ENCODE assay signal across 12 mouse cellular contexts in genomic region chr15:12770958-12771357, GRCm38 (mm10). TPM values are rescaled to one million over a fixed set of nuclear protein-coding genes. Genes with fewer than 3 reads are reported as not detected.
DNase-seq lines count a peak whose midpoint lies in the region; ATAC-seq lines count a peak whose summit lies in the region.
"Had no signal": no experiment of that assay in that cellular context is flagged by ENCODE, and none has a peak within 500 bp of the region (broad histone marks: within the 10 kb centered on the region; RNA-seq: fewer than 3 reads in every experiment).

No protein-coding gene starts in this region.

- no peak for ATAC-seq in forebrain, embryonic 11.5 days (replicated peaks; ENCODE audit: low FRiP score)
- ATAC-seq: intestine, embryonic 15.5 days had no signal

- H3K36me3 ChIP-seq in forebrain, embryonic 11.5 days (ENCODE audit: control insufficient read depth, insufficient read depth, low read length), result no peaks in the 10 kb centered on the region
- no peaks in the 10 kb centered on the region for H3K36me3 ChIP-seq in forebrain, embryonic 10.5 days (replicated peaks)
- H3K36me3 ChIP-seq: intestine, embryonic 15.5 days had no signal

- WGBS in forebrain, embryonic 11.5 days, result 73% methylated on average over 7 of the region's 7 CpGs
- WGBS in forebrain, embryonic 10.5 days, result 77% methylated on average over 7 of the region's 7 CpGs

- H3K4me2 ChIP-seq in forebrain, embryonic 11.5 days (ENCODE audit: low read depth, low read length, severe bottlenecking), result no peak overlapping the region
- H3K4me2 ChIP-seq: heart, embryonic 11.5 days; intestine, embryonic 15.5 days had no signal

- no peaks in the 10 kb centered on the region for H3K9me3 ChIP-seq in forebrain, embryonic 11.5 days (ENCODE audit: control insufficient read depth, low read length)
- H3K9me3 ChIP-seq in forebrain, embryonic 10.5 days, result peaks cover 1% of the 10 kb centered on the region; the same call in 1 of the 2 replicates
- H3K9me3 ChIP-seq: intestine, embryonic 15.5 days had no signal

- peak; percentile 37 for DNase-seq in forebrain, embryonic 11.5 days (ENCODE audit: low spot score)
- DNase-seq in forebrain, embryonic 10.5 days (ENCODE audit: extremely low spot score, low spot score), result no peak
- DNase-seq in frontal cortex, postnatal 10 days (ENCODE audit: low spot score in 2 of 2), result peak; percentile 22 to 39
- DNase-seq in layer of hippocampus, postnatal 36 days, result peak; percentile 46 to 47
- peak; percentile 43 for DNase-seq in right cerebral cortex, postnatal 25 days
- DNase-seq in ovary, postnatal 14 days (ENCODE audit: low spot score), result no peak
- no peak for DNase-seq in gastrocnemius, adult 18-20 months (ENCODE audit: low spot score)
- DNase-seq in kidney, adult 8-10 months, result no peak
- DNase-seq: cerebellum, adult 9-10 months; kidney, postnatal 25 days had no signal

- no peaks in the 10 kb centered on the region for H3K4me1 ChIP-seq in forebrain, embryonic 11.5 days (replicated peaks; ENCODE audit: control insufficient read depth, insufficient read depth, low read length)
- peaks cover 17% of the 10 kb centered on the region for H3K4me1 ChIP-seq in forebrain, embryonic 10.5 days
- H3K4me1 ChIP-seq: intestine, embryonic 15.5 days had no signal

- H3K4me3 ChIP-seq in forebrain, embryonic 11.5 days (ENCODE audit: low read depth, low read length), result no peak overlapping the region
- H3K4me3 ChIP-seq in forebrain, embryonic 10.5 days, result no peak overlapping the region
- H3K4me3 ChIP-seq: intestine, embryonic 15.5 days had no signal

- H3K27me3 ChIP-seq in forebrain, embryonic 11.5 days (ENCODE audit: control insufficient read depth, insufficient read depth, low read length), result no peaks in the 10 kb centered on the region
- H3K27me3 ChIP-seq in forebrain, embryonic 10.5 days (ENCODE audit: poor library complexity, severe bottlenecking), result no peaks in the 10 kb centered on the region
- H3K27me3 ChIP-seq: intestine, embryonic 15.5 days had no signal

- H3K27ac ChIP-seq in forebrain, embryonic 11.5 days (ENCODE audit: low read depth, low read length), result no peak overlapping the region
- no peak overlapping the region for H3K27ac ChIP-seq in forebrain, embryonic 10.5 days
- H3K27ac ChIP-seq: intestine, embryonic 15.5 days had no signal

- H3K9ac ChIP-seq in forebrain, embryonic 11.5 days (ENCODE audit: low read length), result no peak overlapping the region
- H3K9ac ChIP-seq: intestine, embryonic 15.5 days had no signal

RNA-seq across cellular contexts. Expression of gene Pdzd2, which starts 31.2 kb away (rescaled TPM):
- polyA plus RNA-seq in forebrain, embryonic 11.5 days (2014; fragmentation: Nextera tagmentation; extraction: Ambion mirVana), result 4.7 and 6.0 TPM in 2 replicates
- polyA plus RNA-seq in forebrain, embryonic 10.5 days (2016; fragmentation: Nextera tagmentation; extraction: Ambion mirVana), result 4.7 and 4.9 TPM in 2 replicates
- total RNA-seq in layer of hippocampus, postnatal 36 days (2021), result 10 to 100 TPM; 44.1 to 71.4 TPM
- total RNA-seq in gastrocnemius, adult 18-20 months (2021), result 10 to 100 TPM; 14.1 to 16.3 TPM

RNA-seq across cellular contexts. Expression of gene 6030458C11Rik, which starts 53.5 kb away (rescaled TPM):
- 35.7 and 42.2 TPM in 2 replicates for polyA plus RNA-seq in forebrain, embryonic 11.5 days (2014; fragmentation: Nextera tagmentation; extraction: Ambion mirVana)
- polyA plus RNA-seq in forebrain, embryonic 10.5 days (2016; fragmentation: Nextera tagmentation; extraction: Ambion mirVana), result 45.0 and 50.4 TPM in 2 replicates
- 10 to 100 TPM; 26.7 to 31.5 TPM for total RNA-seq in layer of hippocampus, postnatal 36 days (2021)
- total RNA-seq in gastrocnemius, adult 18-20 months (2021), result 10 to 100 TPM; 19.3 to 22.0 TPM

RNA-seq across cellular contexts. Expression of gene Drosha, which starts 53.7 kb away (rescaled TPM):
- 88.5 and 90.2 TPM in 2 replicates for polyA plus RNA-seq in forebrain, embryonic 11.5 days (2014; fragmentation: Nextera tagmentation; extraction: Ambion mirVana)
- polyA plus RNA-seq in forebrain, embryonic 10.5 days (2016; fragmentation: Nextera tagmentation; extraction: Ambion mirVana), result 87.7 and 88.1 TPM in 2 replicates
- 10 to 100 TPM; 84.6 to 85.6 TPM for total RNA-seq in layer of hippocampus, postnatal 36 days (2021)
- 10 to 100 TPM; 35.4 to 39.6 TPM for total RNA-seq in gastrocnemius, adult 18-20 months (2021)

Comparison
In these comparisons a context has a peak if more than half of its experiments do, and no peak if none do; other contexts are left out.
1. DNase-seq: peak in forebrain, embryonic 11.5 days (single experiment), frontal cortex, postnatal 10 days (2 of 2), layer of hippocampus, postnatal 36 days (2 of 2) and right cerebral cortex, postnatal 25 days (single experiment); none in forebrain, embryonic 10.5 days (single experiment), ovary, postnatal 14 days (single experiment), gastrocnemius, adult 18-20 months (single experiment) and kidney, adult 8-10 months (0 of 2).